Mouse (Mus musculus) forebrain, embryonic 14.5 days (tissue): ENCODE results near the gene Mpig6b. TPM values are rescaled to one million over a fixed set of nuclear protein-coding genes. Genes with fewer than 3 reads are reported as not detected.

Experiments used
- ATAC-seq: fragments of 200-750 bp; cut with Nextera tagmentation; 2 replicates; pipeline ENCODE4 v1.8.0; 2017; ENCODE audit warnings: mild to moderate bottlenecking, moderate library complexity
- DNase-seq: peaks from one replicate; pipeline ENCODE4 v3.0.0-alpha.2; 2015; ENCODE audit warnings: low spot score
- H3K27ac ChIP-seq: fragments of 300-500 bp; sonication (generic); 2 replicates; pipeline ENCODE4 v1.5.1; 2014; ENCODE audit warnings: low read depth, mild to moderate bottlenecking, control low read depth, low read length, moderate library complexity
- H3K27me3 ChIP-seq: fragments of 300-500 bp; sonication (generic); replicated peaks from 2 replicates; pipeline ENCODE4 v1.6.1; 2014; ENCODE audit warnings: low read length, control low read depth, mixed read lengths; ENCODE audit not compliant: control insufficient read depth, insufficient read depth
- H3K36me3 ChIP-seq: fragments of 300-500 bp; sonication (generic); 2 replicates; pipeline ENCODE4 v1.6.1; 2014; ENCODE audit warnings: low read length, control low read depth; ENCODE audit not compliant: control insufficient read depth, insufficient read depth
- H3K4me1 ChIP-seq: fragments of 300-500 bp; sonication (generic); 2 replicates; pipeline ENCODE4 v1.6.1; 2014; ENCODE audit warnings: antibody characterized with exemption, low read length, control low read depth; ENCODE audit not compliant: control insufficient read depth, insufficient read depth
- H3K4me2 ChIP-seq: fragments of 300-500 bp; sonication (generic); 2 replicates; pipeline ENCODE4 v1.6.1; 2014; ENCODE audit warnings: mild to moderate bottlenecking, control low read depth, low read length
- H3K4me3 ChIP-seq: fragments of 300-500 bp; sonication (generic); 2 replicates; pipeline ENCODE4 v1.5.1; 2014; ENCODE audit warnings: low read depth, low read length, control low read depth
- H3K9ac ChIP-seq: fragments of 300-500 bp; sonication (generic); 2 replicates; pipeline ENCODE4 v1.6.1; 2014; ENCODE audit warnings: mild to moderate bottlenecking, low read length, control low read depth, moderate library complexity
- H3K9me3 ChIP-seq: fragments of 300-500 bp; sonication (generic); replicated peaks from 2 replicates; pipeline ENCODE4 v1.6.1; 2016; ENCODE audit warnings: low read length, control low read depth, mixed read lengths; ENCODE audit not compliant: control insufficient read depth
- WGBS: fragments of 180-500 bp; shearing (Covaris S2); extraction: QIAGEN DNeasy Blood & Tissue Kit; methylation state at CpG from one replicate; pipeline ENCODE4 v1.1.7; 2014; 5-methylcytosine and 5-hydroxymethylcytosine counted together
- polyA plus RNA-seq: library from polyadenylated mRNA; unstranded; fragments of >200 nt; fragmentation: Nextera tagmentation; extraction: Ambion mirVana; gene quantifications from 2 replicates; pipeline ENCODE4 v1.2.1, GENCODE M21; 2014

Gene Mpig6b
- polyA plus RNA-seq, 1 experiment from 2014 or later, result 0.42 TPM

GRCm38 (mm10) chr17:35026206-35026605 is 39.8 kb downstream of the Mpig6b start:
- H3K9me3 ChIP-seq, result no peaks in the 10 kb centered on the region
- peak overlapping the region; percentile 80; the same call in 1 of the 2 replicates for H3K27ac ChIP-seq
- DNase-seq (no peak), ATAC-seq (no peak)
- 83% methylated on average over 5 of the region's 5 CpGs for WGBS
- peak overlapping the region; percentile 37; the same call in 1 of the 2 replicates for H3K9ac ChIP-seq
- H3K4me2 ChIP-seq, result peak overlapping the region; percentile 5; the same call in 1 of the 2 replicates
- peaks cover 14% of the 10 kb centered on the region for H3K4me1 ChIP-seq
- no peaks in the 10 kb centered on the region for H3K36me3 ChIP-seq
- H3K27me3 ChIP-seq, result no peaks in the 10 kb centered on the region
- no peak overlapping the region for H3K4me3 ChIP-seq

GRCm38 (mm10) chr17:35024691-35025488 is 41.1 kb downstream of the Mpig6b start:
- Histone ChIP-seq H3K9me3 (no peaks in the 10 kb centered on the region), H3K9ac (no peak overlapping the region), H3K27ac (no peak overlapping the region), H3K36me3 (no peaks in the 10 kb centered on the region), H3K4me3 (no peak overlapping the region), H3K4me1 (peaks cover 14% of the 10 kb centered on the region), H3K4me2 (no peak overlapping the region), H3K27me3 (no peaks in the 10 kb centered on the region)
- WGBS, result 72% methylated on average over 7 of the region's 10 CpGs
- ATAC-seq, result no peak
- no peak for DNase-seq

GRCm38 (mm10) chr17:35024261-35024660 is 41.7 kb downstream of the Mpig6b start:
- H3K27ac ChIP-seq, result no peak overlapping the region
- no peaks in the 10 kb centered on the region for H3K36me3 ChIP-seq
- no peaks in the 10 kb centered on the region for H3K9me3 ChIP-seq
- H3K27me3 ChIP-seq, result no peaks in the 10 kb centered on the region
- WGBS, result 79% methylated on average over 13 of the region's 13 CpGs
- H3K4me3 ChIP-seq, result no peak overlapping the region
- peaks cover 14% of the 10 kb centered on the region for H3K4me1 ChIP-seq
- no peak for ATAC-seq
- no peak overlapping the region for H3K9ac ChIP-seq
- no peak overlapping the region for H3K4me2 ChIP-seq
- no peak for DNase-seq

GRCm38 (mm10) chr17:35023756-35024155 is 42.2 kb downstream of the Mpig6b start:
- H3K27ac ChIP-seq, result no peak overlapping the region
- DNase-seq (no peak), ATAC-seq (no peak)
- H3K9me3 ChIP-seq, result no peaks in the 10 kb centered on the region
- H3K4me1 ChIP-seq, result peaks cover 14% of the 10 kb centered on the region
- H3K9ac ChIP-seq, result no peak overlapping the region
- 88% methylated on average over 4 of the region's 4 CpGs for WGBS
- H3K36me3 ChIP-seq, result no peaks in the 10 kb centered on the region
- no peak overlapping the region for H3K4me2 ChIP-seq
- no peak overlapping the region for H3K4me3 ChIP-seq
- H3K27me3 ChIP-seq, result no peaks in the 10 kb centered on the region

GRCm38 (mm10) chr17:35023221-35023620 is 42.8 kb downstream of the Mpig6b start:
- Histone ChIP-seq H3K4me2 (no peak overlapping the region), H3K9ac (no peak overlapping the region), H3K4me3 (no peak overlapping the region), H3K9me3 (no peaks in the 10 kb centered on the region), H3K27me3 (no peaks in the 10 kb centered on the region), H3K27ac (no peak overlapping the region), H3K4me1 (peaks cover 14% of the 10 kb centered on the region), H3K36me3 (no peaks in the 10 kb centered on the region)
- WGBS, result 86% methylated on average over 5 of the region's 5 CpGs
- no peak for ATAC-seq
- DNase-seq, result no peak

DNA sequence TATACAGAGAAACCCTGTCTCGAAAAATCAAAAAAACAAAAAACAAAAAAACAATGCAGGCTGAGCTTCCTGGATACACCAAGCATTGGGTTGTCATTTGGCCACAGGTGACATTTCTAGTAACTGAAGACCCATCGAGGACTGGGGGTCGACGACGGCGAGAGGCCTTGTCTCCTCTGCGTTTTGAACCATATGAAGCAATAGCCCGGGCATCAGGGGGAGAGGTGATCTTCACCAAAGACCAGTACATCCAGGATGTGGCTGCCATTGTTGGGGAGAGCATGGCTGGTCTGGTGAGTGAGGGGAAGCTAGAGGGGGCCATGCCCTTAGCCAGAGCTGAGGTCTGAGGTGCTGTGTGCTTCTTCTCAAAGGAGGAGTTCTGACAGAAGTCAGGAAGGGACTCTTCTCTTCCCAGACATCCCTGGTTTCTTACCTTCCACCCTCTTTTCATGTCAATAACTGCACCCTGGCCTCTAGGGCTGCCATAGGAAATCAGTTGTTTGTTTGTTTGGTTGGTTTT is 43.4 kb downstream of the Mpig6b start:
- no peak overlapping the region for H3K27ac ChIP-seq
- H3K4me1 ChIP-seq, result peaks cover 11% of the 10 kb centered on the region
- WGBS, result 94% methylated on average over 8 of the region's 8 CpGs
- H3K9ac ChIP-seq, result no peak overlapping the region
- no peak for ATAC-seq
- no peaks in the 10 kb centered on the region for H3K9me3 ChIP-seq
- no peaks in the 10 kb centered on the region for H3K36me3 ChIP-seq
- H3K27me3 ChIP-seq, result no peaks in the 10 kb centered on the region
- no peak overlapping the region for H3K4me2 ChIP-seq
- H3K4me3 ChIP-seq, result no peak overlapping the region
- DNase-seq, result no peak

DNA sequence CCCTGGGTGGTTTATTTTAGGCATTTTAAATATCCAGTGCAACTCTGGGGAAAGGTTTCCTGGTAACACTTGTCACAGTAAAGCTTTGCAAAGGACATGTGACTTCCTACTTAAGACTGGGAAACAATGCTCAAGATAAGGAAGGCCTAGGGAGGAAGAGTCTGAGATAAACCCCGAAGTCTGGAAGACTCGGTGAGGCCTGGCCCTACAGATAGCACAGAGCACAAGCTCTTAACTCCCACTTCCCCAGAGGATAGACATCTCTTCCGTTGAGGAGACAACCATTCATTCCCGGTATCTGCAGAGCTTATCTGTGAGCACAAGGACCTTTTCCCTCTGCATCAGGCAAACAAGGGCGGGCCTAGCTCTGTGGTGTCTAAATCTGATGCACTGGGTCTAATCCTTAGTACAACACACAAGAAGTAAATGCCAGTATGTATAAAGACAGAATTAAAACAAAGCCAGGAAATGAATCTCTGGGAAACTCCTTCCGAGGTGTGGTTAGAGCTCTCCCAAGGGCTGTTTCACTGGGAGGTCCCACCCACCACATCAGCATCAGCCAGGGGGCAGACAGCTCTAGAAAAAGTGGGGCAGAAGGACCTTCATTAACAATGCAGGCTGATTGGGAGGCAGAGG is 44.0 kb downstream of the Mpig6b start:
- DNase-seq, result no peak
- peaks cover 7% of the 10 kb centered on the region for H3K4me1 ChIP-seq
- no peaks in the 10 kb centered on the region for H3K27me3 ChIP-seq
- no peak overlapping the region for H3K27ac ChIP-seq
- peaks cover 5% of the 10 kb centered on the region; the same call in 1 of the 2 replicates for H3K36me3 ChIP-seq
- H3K4me3 ChIP-seq, result no peak overlapping the region
- H3K4me2 ChIP-seq, result 0 out of 2 replicates have a peak overlapping the region, but pooled peaks have one; percentile 5
- 60% methylated on average over 6 of the region's 6 CpGs for WGBS
- no peak for ATAC-seq
- no peaks in the 10 kb centered on the region for H3K9me3 ChIP-seq
- no peak overlapping the region; the same call in 1 of the 2 replicates for H3K9ac ChIP-seq

DNA sequence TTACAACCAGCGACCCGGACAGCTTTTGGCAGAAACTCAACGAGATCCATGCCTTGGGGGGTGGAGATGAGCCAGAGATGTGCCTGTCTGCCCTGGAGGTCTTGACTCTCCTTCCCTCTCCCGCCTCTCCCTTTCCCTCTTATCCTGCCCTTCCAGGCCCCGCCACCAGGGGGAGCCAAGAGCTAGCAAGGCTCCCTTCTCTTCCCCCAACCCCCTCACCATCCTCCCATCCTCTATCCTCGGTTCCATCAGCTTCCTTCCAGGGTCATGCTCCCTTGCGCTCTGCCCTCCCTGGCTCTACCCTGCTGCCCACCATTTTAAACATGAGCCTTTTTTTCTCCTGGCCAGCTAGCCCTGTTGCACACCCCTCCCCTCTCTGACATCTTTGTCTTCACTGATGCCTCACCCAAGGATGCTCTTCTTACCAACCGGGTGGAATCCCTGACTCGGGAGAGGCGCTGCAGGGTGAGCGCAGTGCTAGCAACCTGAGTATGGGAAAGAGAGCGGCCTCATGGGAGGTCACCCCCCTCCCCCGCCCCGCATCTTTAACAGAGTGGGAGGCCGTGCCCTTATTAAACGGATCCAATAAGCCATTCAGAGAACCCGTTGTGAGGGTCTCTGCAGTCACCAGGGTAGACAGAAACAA is 44.7 kb downstream of the Mpig6b start:
- H3K9ac ChIP-seq, result no peak overlapping the region; the same call in 1 of the 2 replicates
- no peaks in the 10 kb centered on the region for H3K9me3 ChIP-seq
- WGBS, result 6% methylated on average over 17 of the region's 17 CpGs
- no peaks in the 10 kb centered on the region for H3K27me3 ChIP-seq
- H3K36me3 ChIP-seq, result peaks cover 11% of the 10 kb centered on the region
- DNase-seq (peak; percentile 81), ATAC-seq (peak; percentile 72)
- no peak overlapping the region for H3K4me3 ChIP-seq
- 0 out of 2 replicates have a peak overlapping the region, but pooled peaks have one; percentile 5 for H3K4me2 ChIP-seq
- no peak overlapping the region for H3K27ac ChIP-seq
- peaks cover 7% of the 10 kb centered on the region for H3K4me1 ChIP-seq
